ENCODE assay signal across 14 mouse cellular contexts in genomic region chr3:109298857-109299256, GRCm38 (mm10). TPM values are rescaled to one million over a fixed set of nuclear protein-coding genes. Genes with fewer than 3 reads are reported as not detected.
DNase-seq lines count a peak whose midpoint lies in the region; ATAC-seq and TF ChIP-seq lines count a peak whose summit lies in the region.
"Had no signal": no experiment of that assay in that cellular context is flagged by ENCODE, and none has a peak within 500 bp of the region (broad histone marks: within the 10 kb centered on the region; RNA-seq: fewer than 3 reads in every experiment).

No protein-coding gene starts in this region.

- no peak overlapping the region for H3K4me3 ChIP-seq in forebrain, embryonic 16.5 days (replicated peaks; ENCODE audit: low read length)
- no peak overlapping the region for H3K4me3 ChIP-seq in forebrain, postnatal 0 days (ENCODE audit: low read depth, low read length)
- no peak overlapping the region for H3K4me3 ChIP-seq in hindbrain, embryonic 16.5 days (ENCODE audit: low read length)
- H3K4me3 ChIP-seq: heart, embryonic 10.5 days; kidney, embryonic 15.5 days; layer of hippocampus, adult 2 months; lung, embryonic 15.5 days had no signal

- in situ Hi-C loops in Patski (cut with MboI; ENCODE audit: low pct_unique_long_range_greater_than_20kb) = no loop called here

- H3K9me3 ChIP-seq in forebrain, embryonic 16.5 days (ENCODE audit: control insufficient read depth, low read length) = no peaks in the 10 kb centered on the region
- H3K9me3 ChIP-seq in forebrain, postnatal 0 days (ENCODE audit: low read length) = no peaks in the 10 kb centered on the region
- H3K9me3 ChIP-seq in hindbrain, embryonic 16.5 days (ENCODE audit: control insufficient read depth, low read length) = no peaks in the 10 kb centered on the region
- H3K9me3 ChIP-seq: heart, embryonic 10.5 days; kidney, embryonic 15.5 days; lung, embryonic 15.5 days had no signal

- no peaks in the 10 kb centered on the region for H3K36me3 ChIP-seq in forebrain, embryonic 16.5 days (ENCODE audit: control insufficient read depth, insufficient read depth)
- no peaks in the 10 kb centered on the region for H3K36me3 ChIP-seq in forebrain, postnatal 0 days (ENCODE audit: insufficient read depth)
- H3K36me3 ChIP-seq in hindbrain, embryonic 16.5 days (ENCODE audit: control insufficient read depth, insufficient read depth, low read length) = no peaks in the 10 kb centered on the region
- H3K36me3 ChIP-seq: heart, embryonic 10.5 days; kidney, embryonic 15.5 days; lung, embryonic 15.5 days had no signal

- no peak overlapping the region for H3K27ac ChIP-seq in forebrain, embryonic 16.5 days (ENCODE audit: low read length)
- no peak overlapping the region for H3K27ac ChIP-seq in forebrain, postnatal 0 days (ENCODE audit: low read depth, low read length)
- no peak overlapping the region for H3K27ac ChIP-seq in hindbrain, embryonic 16.5 days (ENCODE audit: low read depth, low read length)
- H3K27ac ChIP-seq: heart, embryonic 10.5 days; kidney, embryonic 15.5 days; layer of hippocampus, adult 2 months; lung, embryonic 15.5 days; stomach, postnatal 0 days had no signal

- H3K4me1 ChIP-seq in forebrain, embryonic 16.5 days (replicated peaks; ENCODE audit: control insufficient read depth, insufficient read depth, low read length) = peaks cover 4% of the 10 kb centered on the region; the same call in 1 of the 2 replicates
- no peaks in the 10 kb centered on the region for H3K4me1 ChIP-seq in forebrain, postnatal 0 days (ENCODE audit: insufficient read depth)
- peaks cover 5% of the 10 kb centered on the region; the same call in 1 of the 2 replicates for H3K4me1 ChIP-seq in hindbrain, embryonic 16.5 days (ENCODE audit: control insufficient read depth, insufficient read depth, low read depth, low read length)
- H3K4me1 ChIP-seq: lung, embryonic 15.5 days had no signal

- no peak for TF ChIP-seq CTCF in forebrain, postnatal 0 days (IDR thresholded peaks at IDR 0.05; ENCODE audit: low read depth)
- TF ChIP-seq CTCF in Patski (IDR thresholded peaks at IDR 0.05) = no peak

- ATAC-seq in forebrain, embryonic 16.5 days = peak; percentile 55; the same call in 1 of the 2 replicates
- no peak for ATAC-seq in forebrain, postnatal 0 days
- peak; percentile 69 for ATAC-seq in Patski
- ATAC-seq in hindbrain, embryonic 16.5 days = peak; percentile 96

- no peaks in the 10 kb centered on the region for H3K27me3 ChIP-seq in forebrain, embryonic 16.5 days (replicated peaks; ENCODE audit: control insufficient read depth, insufficient read depth, low read length)
- no peaks in the 10 kb centered on the region for H3K27me3 ChIP-seq in forebrain, postnatal 0 days (ENCODE audit: insufficient read depth, low read length)
- H3K27me3 ChIP-seq in Patski = no peaks in the 10 kb centered on the region
- no peaks in the 10 kb centered on the region for H3K27me3 ChIP-seq in hindbrain, embryonic 16.5 days (replicated peaks; ENCODE audit: control insufficient read depth, insufficient read depth, low read length)
- H3K27me3 ChIP-seq: kidney, embryonic 15.5 days; lung, embryonic 15.5 days had no signal

- WGBS in forebrain, embryonic 16.5 days = 42% methylated on average over 6 of the region's 6 CpGs
- WGBS in forebrain, postnatal 0 days = 30% methylated on average over 6 of the region's 6 CpGs
- 42% methylated on average over 6 of the region's 6 CpGs for WGBS in hindbrain, embryonic 16.5 days

- no peak overlapping the region for H3K4me2 ChIP-seq in forebrain, embryonic 16.5 days (ENCODE audit: low read length)
- H3K4me2 ChIP-seq in forebrain, postnatal 0 days (ENCODE audit: low read depth) = no peak overlapping the region
- no peak overlapping the region for H3K4me2 ChIP-seq in hindbrain, embryonic 16.5 days (ENCODE audit: low read length)
- H3K4me2 ChIP-seq: kidney, embryonic 15.5 days; liver, embryonic 11.5 days; lung, embryonic 15.5 days had no signal

- POLR2A ChIA-PET in Patski (lab: Charles Lee) = interaction anchor here (1.2 kb wide), 1 partner anchor 20 kb away, joined by 3 read pairs; no protein-coding TSS in a partner anchor

- CTCF ChIA-PET in Patski (lab: Charles Lee) = interaction anchor here (0.8 to 4.0 kb wide), 6 partner anchors 8 to 97 kb away, joined by 3 to 12 read pairs (median 7); no protein-coding TSS in a partner anchor

- no peak overlapping the region for H3K9ac ChIP-seq in forebrain, embryonic 16.5 days (replicated peaks; ENCODE audit: low read depth, low read length)
- H3K9ac ChIP-seq in forebrain, postnatal 0 days = no peak overlapping the region
- no peak overlapping the region for H3K9ac ChIP-seq in hindbrain, embryonic 16.5 days (ENCODE audit: low read depth, low read length)
- H3K9ac ChIP-seq: kidney, embryonic 15.5 days; lung, embryonic 15.5 days had no signal

- DNase-seq in forebrain, postnatal 0 days = no peak
- peak; percentile 18 for DNase-seq in 3T3-L1 (ENCODE audit: low read depth, low spot score)
- no peak for DNase-seq in Patski (ENCODE audit: low read depth, low spot score)
- no peak for DNase-seq in adrenal gland, postnatal 36 days
- DNase-seq in spleen, adult 18-20 months = no peak
- DNase-seq: thymus, postnatal 25 days had no signal

RNA-seq across cellular contexts. Expression of gene Vav3, which starts 41.6 kb away (rescaled TPM):
- 6.3 and 7.9 TPM in 2 replicates for polyA plus RNA-seq in forebrain, embryonic 16.5 days (2015; fragmentation: Nextera tagmentation; extraction: Ambion mirVana)
- 7.9 and 9.0 TPM in 2 replicates for total RNA-seq in forebrain, postnatal 0 days (2014; rRNA removed)
- 4.6 and 7.7 TPM in 2 replicates for polyA plus RNA-seq in forebrain, postnatal 0 days (2015; fragmentation: Nextera tagmentation; extraction: Ambion mirVana)
- polyA plus RNA-seq in Patski (2021) = 8.1 TPM
- 10.3 and 13.7 TPM in 2 replicates for polyA plus RNA-seq in hindbrain, embryonic 16.5 days (2015; fragmentation: Nextera tagmentation; extraction: Ambion mirVana)
- total RNA-seq in adrenal gland, postnatal 36 days (2021) = 1 to 10 TPM; 2.2 to 3.3 TPM
